Mouse (Mus musculus) T-cell, adult 66 days (primary cell): Measurements from ENCODE around the gene Kcmf1. TPM values are rescaled to one million over a fixed set of nuclear protein-coding genes. Genes with fewer than 3 reads are reported as not detected.

Source experiments
- total RNA-seq, 2 experiments: library from RNA; stranded (reverse); gene quantifications; 3 replicates in 1 of 2; 4 replicates in 1 of 2; pipeline ENCODE4 v1.2.4; 2023

Gene Kcmf1
- total RNA-seq, result 10 to 100 TPM; 54.0 to 75.2 TPM

GRCm38 (mm10) chr6:72899781-72900681, at the start of gene Kcmf1:
Gene Kcmf1, minus strand, starts transcription at chr6:72899979.

Other genes starting within 250 kb of the Kcmf1 start
- 1 to 10 TPM; 1.1 to 1.3 TPM for gene Tcf7l1, start 110.7 kb downstream of the Kcmf1 start, total RNA-seq
- gene Tmsb10, start 58.8 kb upstream of the Kcmf1 start, total RNA-seq, result 1,000 to 10,000 TPM; 3,519 to 3,564 TPM